Mouse (Mus musculus): Measurements from ENCODE around the gene Areg. TPM values are rescaled to one million over a fixed set of nuclear protein-coding genes. Genes with fewer than 3 reads are reported as not detected.

Areg gene
- polyA plus RNA-seq, 1 experiment, result 0.08 TPM

GRCm38 (mm10) chr5:91166601-91167000 is 27.2 kb downstream of the Areg start:
- 73% methylated on average over 5 of the region's 5 CpGs for WGBS
- no peak for TF ChIP-seq POLR2A (IDR thresholded peaks at IDR 0.05; ENCODE audit: borderline replicate concordance, insufficient read depth, low read length)
- TF ChIP-seq CTCF (IDR thresholded peaks at IDR 0.05; ENCODE audit: borderline replicate concordance, insufficient read depth, low read depth, low read length), result no peak
- H3K4me1 ChIP-seq (ENCODE audit: control insufficient read depth, insufficient read depth, low read length), result no peaks in the 10 kb centered on the region

GRCm38 (mm10) chr5:91176397-91176796 is 37.0 kb downstream of the Areg start:
- H3K27ac ChIP-seq (ENCODE audit: insufficient read depth, low read length), result no peak overlapping the region
- H3K4me3 ChIP-seq (replicated peaks; ENCODE audit: insufficient read depth, low read depth, low read length), result no peak overlapping the region
- DNase-seq, result no peak
- no peaks in the 10 kb centered on the region for H3K4me1 ChIP-seq (ENCODE audit: control insufficient read depth, insufficient read depth, low read length)
- TF ChIP-seq POLR2A (IDR thresholded peaks at IDR 0.05; ENCODE audit: borderline replicate concordance, insufficient read depth, low read length) (no peak), CTCF (IDR thresholded peaks at IDR 0.05; ENCODE audit: borderline replicate concordance, insufficient read depth, low read depth, low read length) (no peak)
- no peaks in the 10 kb centered on the region for H3K27me3 ChIP-seq (ENCODE audit: control insufficient read depth, insufficient read depth, low read length)

More at GRCm38 (mm10) chr5:91166601-91167000, 27.2 kb downstream of the Areg start:
- no peaks in the 10 kb centered on the region for H3K27me3 ChIP-seq (ENCODE audit: control insufficient read depth, insufficient read depth, low read length)
- no peak overlapping the region for H3K4me3 ChIP-seq (replicated peaks; ENCODE audit: insufficient read depth, low read depth, low read length)
- H3K27ac ChIP-seq (ENCODE audit: insufficient read depth, low read length), result no peak overlapping the region
- DNase-seq, result no peak

- Histone ChIP-seq H3K4me1 (ENCODE audit: control insufficient read depth, insufficient read depth, low read length) (no peaks in the 10 kb centered on the region), H3K27me3 (ENCODE audit: control insufficient read depth, insufficient read depth, low read length) (no peaks in the 10 kb centered on the region), H3K4me3 (replicated peaks; ENCODE audit: insufficient read depth, low read depth, low read length) (no peak overlapping the region), H3K27ac (ENCODE audit: insufficient read depth, low read length) (no peak overlapping the region)
- WGBS, result 75% methylated on average over 3 of the region's 3 CpGs
- no peak for DNase-seq
- TF ChIP-seq POLR2A (IDR thresholded peaks at IDR 0.05; ENCODE audit: borderline replicate concordance, insufficient read depth, low read length), result no peak
- TF ChIP-seq CTCF (IDR thresholded peaks at IDR 0.05; ENCODE audit: borderline replicate concordance, insufficient read depth, low read depth, low read length), result no peak
Measured at GRCm38 (mm10) chr5:91194572-91194971, 55.2 kb downstream of the Areg start.

Other genes with a start within 250 kb of the Areg start
- gene Cxcl1, start 248.4 kb upstream of the Areg start, polyA plus RNA-seq (2012; rRNA removed), result 0.22 and 0.34 TPM in 2 replicates
- gene Cxcl2, start 235.7 kb upstream of the Areg start, polyA plus RNA-seq (2012; rRNA removed), result not detected in 2 replicates
- 16.7 and 18.0 TPM in 2 replicates for gene Mthfd2l, start 208.5 kb upstream of the Areg start, polyA plus RNA-seq (2012; rRNA removed)
- gene Epgn, start 112.1 kb upstream of the Areg start, polyA plus RNA-seq (2012; rRNA removed), result 0.11 TPM in 1 of 2 replicates, not detected in the other
- not detected in 2 replicates for gene Ereg, start 65.0 kb upstream of the Areg start, polyA plus RNA-seq (2012; rRNA removed)